8 mouse cellular contexts compared by ENCODE assay signal in genomic region chr2:24367030-24367894, GRCm38 (mm10). TPM values are rescaled to one million over a fixed set of nuclear protein-coding genes. Genes with fewer than 3 reads are reported as not detected.
DNase-seq lines count a peak whose midpoint lies in the region; ATAC-seq lines count a peak whose summit lies in the region.

Psd4 (plus strand) TSS chr2:24367580.

- no peaks in the 10 kb centered on the region for H3K9me3 ChIP-seq in forebrain, embryonic 11.5 days (ENCODE audit: control insufficient read depth, low read length)

- peak; percentile 63 for ATAC-seq in CD4-positive, CD25-positive, alpha-beta regulatory T cell, adult 4 months
- peak; percentile 76 for ATAC-seq in forebrain, embryonic 11.5 days (replicated peaks; ENCODE audit: low FRiP score)
- ATAC-seq in megakaryocyte-erythroid progenitor cell, adult 5-6 weeks (replicated peaks; ENCODE audit: low FRiP score, low TSS enrichment, poor library complexity, severe bottlenecking) = peak; percentile 74

- no peaks in the 10 kb centered on the region for H3K36me3 ChIP-seq in forebrain, embryonic 11.5 days (ENCODE audit: control insufficient read depth, insufficient read depth, low read length)

- no peak within 1 kb of the TSS for H3K27ac ChIP-seq in forebrain, embryonic 11.5 days (ENCODE audit: low read depth, low read length)

- H3K4me3 ChIP-seq in forebrain, embryonic 11.5 days (ENCODE audit: low read depth, low read length) = peak within 1 kb of the TSS; percentile 39

- peak within 1 kb of the TSS; percentile 78 for H3K4me2 ChIP-seq in forebrain, embryonic 11.5 days (ENCODE audit: low read depth, low read length, severe bottlenecking)

- H3K9ac ChIP-seq in forebrain, embryonic 11.5 days (ENCODE audit: low read length) = peak within 1 kb of the TSS; percentile 10; the same call in 1 of the 2 replicates

- no peaks in the 10 kb centered on the region for H3K4me1 ChIP-seq in forebrain, embryonic 11.5 days (replicated peaks; ENCODE audit: control insufficient read depth, insufficient read depth, low read length)

- 5% methylated on average over 47 of the region's 47 CpGs for WGBS in forebrain, embryonic 11.5 days

- DNase-seq in adrenal gland, adult 18-20 months (ENCODE audit: low spot score in 2 of 2) = peak; percentile 36 to 59
- peak; percentile 74 for DNase-seq in forebrain, embryonic 11.5 days (ENCODE audit: low spot score)
- DNase-seq in heart, postnatal 4 days = peak; percentile 74
- DNase-seq in layer of hippocampus, postnatal 10 days (ENCODE audit: low spot score in 2 of 2) = peak; percentile 26 to 42
- DNase-seq in spleen, adult 12 weeks (ENCODE audit: low spot score) = peak; percentile 19
- DNase-seq in left cerebral cortex, adult 8-10 months (ENCODE audit: low spot score in 2 of 2) = no peak

- H3K27me3 ChIP-seq in forebrain, embryonic 11.5 days (ENCODE audit: control insufficient read depth, insufficient read depth, low read length) = peaks cover 3% of the 10 kb centered on the region; the same call in 1 of the 2 replicates

RNA-seq across cellular contexts. Expression of gene Psd4, which starts in this region (rescaled TPM):
- polyA plus RNA-seq in CD4-positive, CD25-positive, alpha-beta regulatory T cell, adult 4 months (2017; shearing (Covaris generic)) = 100 to 1,000 TPM in 1 of 2 experiments, 10 to 100 TPM in 1; 86.5 to 142 TPM
- 1 to 10 TPM; 3.4 to 4.2 TPM for total RNA-seq in adrenal gland, adult 18-20 months (2021)
- 0.41 and 0.61 TPM in 2 replicates for polyA plus RNA-seq in forebrain, embryonic 11.5 days (2014; fragmentation: Nextera tagmentation; extraction: Ambion mirVana)
- total RNA-seq in heart, postnatal 4 days (2021) = 1 to 10 TPM; 1.2 to 2.3 TPM
- 1 to 10 TPM; 1.5 to 1.8 TPM for total RNA-seq in layer of hippocampus, postnatal 10 days (2021)
- 43.9 and 50.2 TPM in 2 replicates for total RNA-seq in megakaryocyte-erythroid progenitor cell, adult 5-6 weeks (2014; fragmentation: Nextera tagmentation)
- total RNA-seq in megakaryocyte-erythroid progenitor cell, adult 5-6 weeks (2017) = 32.4 and 38.5 TPM in 2 replicates
- 1 to 10 TPM in 3 of 4 experiments, under 1 TPM in 1; 0.95 to 3.3 (median 1.8) TPM for total RNA-seq in left cerebral cortex, adult 8-10 months (2022)

Comparison
In these comparisons a context has a peak if more than half of its experiments do, and no peak if none do; other contexts are left out.
1. RNA of gene Psd4 (total RNA-seq): 32.4 to 50.2 TPM in megakaryocyte-erythroid progenitor cell, adult 5-6 weeks; 3.4 to 4.2 TPM in adrenal gland, adult 18-20 months, 0.95 to 3.3 TPM in left cerebral cortex, adult 8-10 months, 1.2 to 2.3 TPM in heart, postnatal 4 days and 1.5 to 1.8 TPM in layer of hippocampus, postnatal 10 days; every median in the first group is over 4 times any median in the second.
2. RNA of gene Psd4 (polyA plus RNA-seq): 86.5 to 142 TPM in CD4-positive, CD25-positive, alpha-beta regulatory T cell, adult 4 months; 0.41 to 0.61 TPM in forebrain, embryonic 11.5 days; every median in the first group is over 10 times any median in the second.
3. Peak in DNase-seq, ATAC-seq, H3K4me3 ChIP-seq, H3K9ac ChIP-seq and H3K4me2 ChIP-seq in forebrain, embryonic 11.5 days; RNA of the gene not detected or under 1 TPM.
4. DNase-seq: peak in adrenal gland, adult 18-20 months (2 of 2), heart, postnatal 4 days (single experiment), layer of hippocampus, postnatal 10 days (2 of 2) and spleen, adult 12 weeks (single experiment); none in left cerebral cortex, adult 8-10 months (0 of 2).
5. Peak in every context shown above with its lines, with median percentiles within 50 percentile points of each other: ATAC-seq.